Mouse (Mus musculus) MEL (cell line): ENCODE measurements at regions not wholly inside any gene's neighbourhood (a gene's known extent, or its start where the extent isn't known, plus 50 kb on each side); places are given as distances from the start of the nearest gene placed in this dataset.

ENCODE experiments used
- DNase-seq: peaks from one replicate; pipeline ENCODE4 v3.0.0; 2011; ENCODE audit warnings: low read depth, low spot score
- H3K27ac ChIP-seq: 2 replicates; pipeline ENCODE4 v1.5.1; 2012; ENCODE audit warnings: low read depth, mild to moderate bottlenecking, control low read depth, low read length, moderate library complexity; ENCODE audit not compliant: control insufficient read depth
- H3K27me3 ChIP-seq, 2 experiments: fragments of 150-350 bp in 1 of 2; sonication (generic) in 1 of 2; 2 replicates each; pipeline ENCODE4 v1.6.1; 2012; ENCODE audit warnings: low read length in 2 of 2, mild to moderate bottlenecking in 2 of 2, improper control_type of control experiment in 1 of 2, moderate library complexity in 1 of 2; ENCODE audit not compliant: insufficient read depth in 2 of 2, control insufficient read depth in 1 of 2
- H3K36me3 ChIP-seq, 2 experiments: 2 replicates each; pipeline ENCODE4 v1.6.1; 2012 to 2014; ENCODE audit warnings: low read length in 2 of 2, improper control_type of control experiment in 1 of 2, inconsistent platforms in 1 of 2, mild to moderate bottlenecking in 1 of 2; ENCODE audit not compliant: insufficient read depth in 2 of 2, control insufficient read depth in 1 of 2
- H3K4me1 ChIP-seq, 2 experiments: fragments of 150-350 bp in 1 of 2; sonication (generic) in 1 of 2; 2 replicates each; pipeline ENCODE4 v1.6.1; 2012; ENCODE audit warnings: low read length in 2 of 2, improper control_type of control experiment in 1 of 2, mild to moderate bottlenecking in 1 of 2; ENCODE audit not compliant: insufficient read depth in 2 of 2, control insufficient read depth in 1 of 2
- H3K4me3 ChIP-seq, 2 experiments: fragments of 150-350 bp in 1 of 2; sonication (generic) in 1 of 2; 2 replicates each; pipeline ENCODE4 v1.5.1; 2012; ENCODE audit warnings: low read depth in 2 of 2, low read length in 2 of 2, mild to moderate bottlenecking in 2 of 2, moderate library complexity in 2 of 2, control low read depth in 1 of 2, improper control_type of control experiment in 1 of 2; ENCODE audit not compliant: control insufficient read depth in 1 of 2, insufficient read depth in 1 of 2
- H3K79me2 ChIP-seq: 2 replicates; pipeline ENCODE4 v1.6.1; 2012; ENCODE audit warnings: mild to moderate bottlenecking, low read length, moderate library complexity; ENCODE audit not compliant: control insufficient read depth, poor library complexity, insufficient read depth
- H3K9ac ChIP-seq: 2 replicates; pipeline ENCODE4 v1.6.1; 2012; ENCODE audit warnings: low read depth, mild to moderate bottlenecking, control low read depth, low read length, moderate library complexity; ENCODE audit not compliant: control insufficient read depth, poor library complexity, severe bottlenecking
- H3K9me3 ChIP-seq: fragments of 150-350 bp; sonication (generic); replicated peaks from 2 replicates; pipeline ENCODE4 v1.6.1; 2012; ENCODE audit warnings: mild to moderate bottlenecking, low read length, improper control_type of control experiment, moderate library complexity; ENCODE audit not compliant: insufficient read depth
- BHLHE40 ChIP-seq: IDR thresholded peaks from 2 replicates; pipeline ENCODE4 v1.6.1; 2012; ENCODE audit warnings: low read depth, mild to moderate bottlenecking, inconsistent platforms, low read length, improper control_type of control experiment, borderline replicate concordance
- CHD2 ChIP-seq: IDR thresholded peaks from 2 replicates; pipeline ENCODE4 v1.6.1; 2011; ENCODE audit warnings: low read length, improper control_type of control experiment
- CTCF ChIP-seq, 3 experiments: IDR thresholded peaks in 2 of 3; conservative IDR thresholded peaks in 1 of 3; 2 replicates each; pipeline ENCODE4 v1.5.1; 2011 to 2012; ENCODE audit warnings: low read length in 3 of 3, low read depth in 2 of 3, mild to moderate bottlenecking in 2 of 3, improper control_type of control experiment in 1 of 3, inconsistent platforms in 1 of 3, mixed read lengths in 1 of 3, moderate library complexity in 1 of 3; ENCODE audit not compliant: control insufficient read depth in 1 of 3, insufficient read depth in 1 of 3, poor library complexity in 1 of 3, severe bottlenecking in 1 of 3
- E2F4 ChIP-seq: IDR thresholded peaks from 2 replicates; pipeline ENCODE4 v1.6.1; 2011; ENCODE audit warnings: low read depth, low read length, improper control_type of control experiment, borderline replicate concordance
- EP300 ChIP-seq, 2 experiments: IDR thresholded peaks; 2 replicates each; pipeline ENCODE4 v1.6.1; 2011; ENCODE audit warnings: improper control_type of control experiment in 2 of 2, low read length in 2 of 2, low read depth in 1 of 2, mild to moderate bottlenecking in 1 of 2
- ETS1 ChIP-seq: IDR thresholded peaks from 2 replicates; pipeline ENCODE4 v1.6.1; 2012; ENCODE audit warnings: low read depth, mild to moderate bottlenecking, inconsistent platforms, low read length, improper control_type of control experiment, moderate library complexity
- GABPA ChIP-seq: IDR thresholded peaks from 2 replicates; pipeline ENCODE4 v1.6.1; 2012; ENCODE audit warnings: low read depth, mild to moderate bottlenecking, inconsistent platforms, low read length, improper control_type of control experiment, moderate library complexity
- GATA1 ChIP-seq: IDR thresholded peaks from 2 replicates; pipeline ENCODE4 v1.6.1; 2011; ENCODE audit warnings: low read depth, low read length, improper control_type of control experiment
- HCFC1 ChIP-seq: IDR thresholded peaks from 2 replicates; pipeline ENCODE4 v1.6.1; 2012; ENCODE audit warnings: low read depth, mild to moderate bottlenecking, inconsistent platforms, low read length, improper control_type of control experiment, moderate library complexity
- KAT2A ChIP-seq: conservative IDR thresholded peaks from 2 replicates; pipeline ENCODE4 v1.6.1; 2012; ENCODE audit warnings: low read depth, low read length, improper control_type of control experiment, inconsistent platforms
- MAFK ChIP-seq: IDR thresholded peaks from 2 replicates; pipeline ENCODE4 v1.6.1; 2011; ENCODE audit warnings: low read depth, mild to moderate bottlenecking, low read length, improper control_type of control experiment, borderline replicate concordance
- MAX ChIP-seq: IDR thresholded peaks from 2 replicates; pipeline ENCODE4 v1.6.1; 2011; ENCODE audit warnings: low read length, improper control_type of control experiment
- MAZ ChIP-seq: IDR thresholded peaks from 2 replicates; pipeline ENCODE4 v1.6.1; 2012; ENCODE audit warnings: low read depth, mild to moderate bottlenecking, inconsistent platforms, low read length, improper control_type of control experiment
- MYB ChIP-seq: IDR thresholded peaks from 2 replicates; pipeline ENCODE4 v1.6.1; 2011; ENCODE audit warnings: mild to moderate bottlenecking, low read depth, low read length, improper control_type of control experiment
- NELFE ChIP-seq: IDR thresholded peaks from 2 replicates; pipeline ENCODE4 v1.6.1; 2011; ENCODE audit warnings: low read depth, low read length, improper control_type of control experiment
- POLR2A ChIP-seq, 2 experiments: IDR thresholded peaks; 2 replicates each; pipeline ENCODE4 v1.6.1; 2011 to 2012; ENCODE audit warnings: low read length in 2 of 2, mild to moderate bottlenecking in 2 of 2, control low read depth in 1 of 2, improper control_type of control experiment in 1 of 2, low read depth in 1 of 2, moderate library complexity in 1 of 2; ENCODE audit not compliant: control insufficient read depth in 1 of 2, insufficient read depth in 1 of 2, poor library complexity in 1 of 2
- POLR2AphosphoS2 ChIP-seq: IDR thresholded peaks from 2 replicates; pipeline ENCODE4 v1.6.1; 2011; ENCODE audit warnings: low read length, improper control_type of control experiment
- RAD21 ChIP-seq: IDR thresholded peaks from 2 replicates; pipeline ENCODE4 v1.6.1; 2011; ENCODE audit warnings: mild to moderate bottlenecking, low read depth, low read length, improper control_type of control experiment
- RCOR1 ChIP-seq: IDR thresholded peaks from 2 replicates; pipeline ENCODE4 v1.6.1; 2012; ENCODE audit warnings: low read depth, mild to moderate bottlenecking, inconsistent platforms, low read length, improper control_type of control experiment
- TAL1 ChIP-seq: IDR thresholded peaks from 2 replicates; pipeline ENCODE4 v1.6.1; 2012; ENCODE audit warnings: mild to moderate bottlenecking, inconsistent platforms, low read length, moderate library complexity, mixed read lengths
- TBP ChIP-seq: IDR thresholded peaks from 2 replicates; pipeline ENCODE4 v1.8.0; 2011; ENCODE audit warnings: low read depth, low read length, improper control_type of control experiment
- UBTF ChIP-seq: IDR thresholded peaks from 2 replicates; pipeline ENCODE4 v1.6.1; 2012; ENCODE audit warnings: low read depth, mild to moderate bottlenecking, inconsistent platforms, low read length, improper control_type of control experiment, moderate library complexity, borderline replicate concordance; ENCODE audit not compliant: insufficient read depth
- USF1 ChIP-seq: IDR thresholded peaks from 2 replicates; pipeline ENCODE4 v1.6.1; 2014; ENCODE audit warnings: low read depth, mild to moderate bottlenecking, inconsistent platforms, low read length, improper control_type of control experiment, moderate library complexity
- USF2 ChIP-seq, 2 experiments: IDR thresholded peaks; 2 replicates each; pipeline ENCODE4 v1.6.1; 2011 to 2012; ENCODE audit warnings: improper control_type of control experiment in 2 of 2, low read length in 2 of 2, borderline replicate concordance in 1 of 2, inconsistent platforms in 1 of 2, low read depth in 1 of 2, mild to moderate bottlenecking in 1 of 2; ENCODE audit not compliant: insufficient read depth in 1 of 2
- ZC3H11A ChIP-seq: IDR thresholded peaks from 2 replicates; pipeline ENCODE4 v1.6.1; 2012; ENCODE audit warnings: low read depth, mild to moderate bottlenecking, inconsistent platforms, low read length, improper control_type of control experiment

DNA sequence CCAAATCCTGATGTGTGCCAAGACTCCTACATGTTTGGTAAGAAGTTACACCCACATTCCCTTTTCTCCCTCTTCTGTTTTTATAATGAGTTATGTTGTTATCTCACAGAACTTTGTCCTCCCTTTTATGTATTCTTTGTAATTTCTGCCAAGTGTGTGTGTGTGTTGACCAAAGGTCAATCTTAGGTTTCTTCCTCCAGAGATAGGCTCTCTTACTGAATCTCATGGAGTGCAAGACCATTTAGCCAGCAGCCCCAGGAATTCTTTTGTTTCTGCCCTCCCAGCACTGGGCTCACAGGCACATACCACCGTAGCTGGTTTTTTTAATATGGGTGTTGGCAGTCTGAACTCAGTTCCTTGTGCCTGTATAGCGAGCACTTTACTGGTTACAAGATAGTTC, 119.8 kb upstream of the Pmfbp1 start:
- Histone ChIP-seq H3K27ac (no peak overlapping the region), H3K4me1 (no peaks in the 10 kb centered on the region), H3K36me3 (no peaks in the 10 kb centered on the region), H3K27me3 (no peaks in the 10 kb centered on the region), H3K9me3 (no peaks in the 10 kb centered on the region), H3K9ac (no peak overlapping the region), H3K4me3 (no peak overlapping the region), H3K79me2 (no peaks in the 10 kb centered on the region)
- DNase-seq: no peak
- TF ChIP-seq NELFE: no peak
- no peak for TF ChIP-seq POLR2A (IDR thresholded peaks at IDR 0.05; ENCODE audit: control insufficient read depth in 1 of 2, insufficient read depth in 1 of 2, low read depth in 1 of 2, low read length in 2 of 2, poor library complexity in 1 of 2)
- no peak for TF ChIP-seq MAZ
- no peak for TF ChIP-seq UBTF
- TF ChIP-seq TAL1: no peak
- TF ChIP-seq E2F4: no peak
- TF ChIP-seq GABPA: no peak
- TF ChIP-seq RAD21: no peak
- no peak for TF ChIP-seq ETS1
- no peak for TF ChIP-seq MAFK
- TF ChIP-seq POLR2AphosphoS2: no peak
- TF ChIP-seq RCOR1: no peak
- no peak for TF ChIP-seq GATA1
- TF ChIP-seq TBP: no peak
- no peak for TF ChIP-seq HCFC1
- TF ChIP-seq CHD2: no peak

DNA sequence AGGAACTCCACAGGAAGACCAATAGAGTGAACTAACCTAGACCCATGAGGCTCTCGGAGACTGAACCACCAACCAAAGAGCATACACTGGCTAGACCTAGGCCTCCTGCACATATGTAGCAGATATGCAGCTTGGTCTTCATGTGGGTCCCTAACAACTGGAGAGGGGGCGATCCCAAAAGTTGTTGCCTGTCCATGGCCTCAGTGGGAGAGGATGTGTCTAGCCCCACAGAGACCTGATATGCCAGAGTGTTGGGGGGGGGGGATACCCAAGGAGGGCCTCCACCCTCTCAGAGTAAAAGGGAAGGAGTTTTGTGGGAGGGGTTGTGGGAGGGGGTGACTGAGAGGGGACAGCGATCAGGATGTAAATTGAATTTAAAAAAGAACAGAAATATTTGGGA, 108.9 kb upstream of the Pmfbp1 start:
- Histone ChIP-seq H3K9me3 (no peaks in the 10 kb centered on the region), H3K9ac (no peak overlapping the region), H3K4me3 (no peak overlapping the region), H3K27me3 (no peaks in the 10 kb centered on the region), H3K36me3 (no peaks in the 10 kb centered on the region), H3K79me2 (no peaks in the 10 kb centered on the region), H3K27ac (no peak overlapping the region), H3K4me1 (no peaks in the 10 kb centered on the region)
- no peak for TF ChIP-seq BHLHE40
- no peak for TF ChIP-seq CTCF (IDR thresholded peaks at IDR 0.05 in 2 of 3, conservative IDR thresholded peaks at IDR 0.05 in 1 of 3; ENCODE audit: control insufficient read depth in 1 of 3, insufficient read depth in 1 of 3, low read depth in 2 of 3, low read length in 3 of 3, poor library complexity in 1 of 3, severe bottlenecking in 1 of 3)
- no peak for TF ChIP-seq E2F4
- TF ChIP-seq USF2 (IDR thresholded peaks at IDR 0.05; ENCODE audit: borderline replicate concordance in 1 of 2, insufficient read depth in 1 of 2, low read depth in 1 of 2, low read length in 2 of 2): no peak
- no peak for TF ChIP-seq USF1
- TF ChIP-seq MAX: no peak
- TF ChIP-seq MYB: no peak
- no peak for TF ChIP-seq ZC3H11A
- TF ChIP-seq EP300 (IDR thresholded peaks at IDR 0.05; ENCODE audit: low read depth in 1 of 2, low read length in 2 of 2): no peak
- TF ChIP-seq KAT2A: no peak
- TF ChIP-seq MAZ: no peak
- no peak for DNase-seq
